Mouse (Mus musculus) adrenal gland, postnatal 10 days (tissue): ENCODE data around the gene Olfr923. TPM values are rescaled to one million over a fixed set of nuclear protein-coding genes. Genes with fewer than 3 reads are reported as not detected.
"Not testable (repeated sequence)": the region's sequence is repeated elsewhere in the genome, so short reads cannot be mapped to it uniquely, and the experiment has no call there.

ENCODE experiments used
- DNase-seq: peaks from one replicate; pipeline ENCODE4 v3.0.0; 2021; ENCODE audit warnings: mixed read lengths
- long read RNA-seq, 2 experiments: library from polyadenylated mRNA; stranded (forward); transcript quantifications; one replicate each; pipeline ENCODE4 v2.0.0; 2021
- total RNA-seq, 2 experiments: library from RNA; stranded (reverse); gene quantifications; 2 replicates each; pipeline ENCODE4 v1.2.3; 2021

The Olfr923 gene
- not detected for total RNA-seq
- long read RNA-seq, experiment 1 = 0 reads
- long read RNA-seq, experiment 2 = 0 reads

DNA sequence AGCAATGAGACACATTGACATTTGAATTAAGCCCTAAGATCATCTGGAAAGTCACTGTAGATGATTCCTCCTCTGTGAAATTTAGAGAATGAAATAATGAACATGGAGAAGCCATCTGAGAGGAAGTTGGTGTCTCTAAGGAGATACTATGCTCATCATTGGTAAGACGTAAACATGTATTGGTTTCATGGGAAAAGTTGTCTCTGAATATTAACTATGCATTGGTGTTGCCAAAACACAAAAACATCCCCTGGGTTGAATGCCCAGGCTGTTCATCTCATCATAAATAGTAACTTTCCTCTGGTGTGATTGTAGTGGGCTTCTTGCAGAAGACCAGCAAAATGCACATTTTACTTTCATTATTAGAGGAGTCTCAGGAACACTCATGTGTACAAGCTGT is at the start of gene Olfr923:
Gene Olfr923 (plus strand): TSS at position 301 of the 400 bp plus-strand sequence.
- no peak for DNase-seq

DNA sequence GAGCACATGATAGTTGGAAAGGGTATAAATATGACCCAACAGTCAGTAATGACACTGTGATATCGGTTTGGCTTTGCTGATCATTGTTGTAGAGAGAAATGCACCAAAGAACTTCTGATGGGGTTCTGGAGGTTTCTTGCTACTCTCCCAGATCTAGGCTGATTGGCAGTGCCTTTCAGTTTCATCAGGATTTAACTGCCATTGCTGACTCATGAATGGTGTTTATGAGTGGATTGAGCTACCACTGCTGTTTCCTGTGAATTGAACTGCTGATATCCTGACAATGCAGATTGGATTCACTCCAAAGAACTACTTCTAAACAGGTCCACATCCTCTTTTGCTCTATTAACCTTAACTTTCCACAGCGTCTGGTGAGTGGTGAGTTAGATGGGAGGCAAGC is 33.7 kb upstream of the Olfr923 start:
- DNase-seq = no peak

DNA sequence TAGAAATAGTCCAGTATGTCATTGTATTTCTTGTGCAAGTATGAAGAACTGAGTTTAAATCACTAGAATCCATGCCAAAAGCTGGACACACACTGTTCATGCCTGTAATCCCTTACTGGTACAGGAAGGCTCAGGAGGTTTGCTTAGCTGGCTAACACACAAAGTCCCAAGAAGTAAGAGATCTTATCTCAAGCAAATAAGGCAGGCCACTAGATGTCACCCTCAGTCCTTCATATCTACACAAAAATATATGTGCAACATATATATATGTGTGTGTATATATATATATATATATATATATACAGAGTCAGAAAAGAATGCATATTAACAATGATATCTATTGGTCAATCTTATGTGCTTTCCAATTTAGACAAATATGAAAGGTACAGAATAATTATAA is 20.6 kb upstream of the Olfr923 start:
- DNase-seq = no peak

DNA sequence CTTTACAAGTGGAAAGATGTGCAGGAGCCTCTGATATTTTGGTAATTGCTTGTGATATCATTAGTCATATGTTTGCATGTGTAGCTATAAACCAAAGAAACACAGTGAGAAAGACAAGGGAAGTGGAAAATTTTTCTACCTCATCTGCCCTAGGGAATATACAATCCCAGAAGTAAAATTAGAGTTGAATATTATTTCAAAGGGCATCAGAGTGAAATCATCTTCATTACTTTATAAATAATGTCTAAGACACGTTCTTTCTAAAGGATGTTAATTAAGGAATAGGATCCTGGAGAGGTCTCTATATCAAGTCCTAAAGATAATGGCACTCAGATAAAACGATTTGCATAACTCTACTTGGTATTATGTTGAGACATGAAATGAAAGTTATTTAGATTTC is 12.0 kb upstream of the Olfr923 start, which contains the start of gene Olfr922:
Gene Olfr922 (plus strand): TSS at position 301 of the 400 bp plus-strand sequence.
- DNase-seq = no peak

DNA sequence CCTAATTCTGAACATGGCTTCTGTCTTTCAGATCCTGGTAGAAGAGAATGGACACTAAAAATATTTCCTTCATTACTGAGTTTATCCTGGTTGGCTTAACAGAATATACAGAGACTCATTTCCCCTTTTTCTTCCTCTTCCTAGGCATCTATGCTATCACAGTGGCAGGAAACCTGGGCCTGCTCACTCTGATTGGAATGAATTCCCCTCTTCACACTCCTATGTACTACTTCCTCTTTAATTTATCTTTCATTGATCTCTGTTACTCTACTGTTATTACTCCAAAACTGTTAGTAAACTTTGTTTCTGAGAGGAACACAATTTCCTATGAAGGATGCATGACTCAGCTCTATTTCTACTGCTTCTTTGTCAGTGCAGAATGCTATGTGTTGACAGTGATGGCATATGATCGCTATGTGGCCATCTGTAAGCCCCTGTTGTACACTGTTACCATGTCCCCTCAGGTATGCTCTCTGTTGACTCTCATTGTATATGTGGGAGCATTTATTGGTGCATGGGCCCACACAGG is 10.8 kb upstream of the Olfr923 start:
- no peak for DNase-seq

DNA sequence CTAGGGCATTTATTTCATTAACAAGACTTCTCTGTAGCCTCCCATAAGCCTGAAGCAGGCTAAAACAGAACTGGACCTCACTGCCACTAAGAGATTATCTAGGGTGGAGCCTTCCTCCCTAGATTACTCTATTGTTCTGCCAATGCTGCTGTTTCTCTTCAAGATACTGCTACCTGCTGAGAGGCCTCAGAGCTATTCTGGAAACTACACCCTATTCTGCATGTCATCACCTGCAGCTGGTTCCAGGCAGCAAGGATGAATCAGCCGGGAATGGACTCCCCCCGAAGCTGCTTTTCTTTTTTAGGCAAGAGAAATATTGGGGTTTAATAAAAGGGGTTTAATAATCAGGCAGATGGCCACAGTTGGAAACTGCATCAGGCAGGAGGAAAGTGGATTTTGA is 6.7 kb downstream of the Olfr923 start:
- DNase-seq = no peak

DNA sequence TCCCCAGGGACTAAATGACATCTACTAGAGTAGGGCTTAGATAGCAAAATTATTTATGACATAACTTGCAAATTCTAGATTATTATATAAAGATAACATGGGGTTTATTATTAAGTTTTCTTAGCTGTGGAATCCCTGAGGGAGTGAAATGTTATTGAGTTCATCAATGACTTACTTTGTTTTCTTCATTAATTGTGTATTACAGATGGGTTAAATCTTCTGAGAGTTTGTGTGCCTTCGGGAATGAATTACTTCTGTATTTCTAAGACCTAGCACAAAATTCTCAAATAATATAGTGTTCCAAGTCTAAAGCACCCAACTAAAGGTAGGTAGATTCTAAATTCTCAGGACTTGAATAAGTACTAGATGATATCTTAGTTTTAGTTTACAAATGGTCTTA is 17.8 kb downstream of the Olfr923 start, which contains the start of gene Olfr924:
Gene Olfr924 (plus strand): TSS at position 301 of the 400 bp plus-strand sequence.
- DNase-seq = no peak

DNA sequence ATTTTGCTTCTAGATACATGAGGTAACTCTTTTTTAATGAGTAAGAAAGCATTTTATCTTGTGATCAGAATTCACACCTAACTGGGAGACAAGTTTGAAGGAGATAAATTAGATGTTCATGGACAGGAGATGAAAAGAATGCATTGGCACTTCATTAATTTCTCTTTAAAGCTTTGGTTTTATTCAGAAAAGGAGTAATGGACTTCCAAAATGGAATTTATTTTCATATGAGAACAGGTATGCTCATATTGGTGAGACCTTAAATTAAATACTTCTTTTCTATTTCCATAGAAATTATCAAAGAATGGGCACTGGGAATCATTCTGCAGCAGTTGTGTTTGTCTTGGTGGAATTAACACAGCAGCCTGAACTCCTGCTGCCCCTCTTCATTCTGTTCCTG is 28.4 kb downstream of the Olfr923 start, which contains the start of gene Olfr26:
Gene Olfr26 (plus strand): TSS at position 301 of the 400 bp plus-strand sequence.
- no peak for DNase-seq

DNA sequence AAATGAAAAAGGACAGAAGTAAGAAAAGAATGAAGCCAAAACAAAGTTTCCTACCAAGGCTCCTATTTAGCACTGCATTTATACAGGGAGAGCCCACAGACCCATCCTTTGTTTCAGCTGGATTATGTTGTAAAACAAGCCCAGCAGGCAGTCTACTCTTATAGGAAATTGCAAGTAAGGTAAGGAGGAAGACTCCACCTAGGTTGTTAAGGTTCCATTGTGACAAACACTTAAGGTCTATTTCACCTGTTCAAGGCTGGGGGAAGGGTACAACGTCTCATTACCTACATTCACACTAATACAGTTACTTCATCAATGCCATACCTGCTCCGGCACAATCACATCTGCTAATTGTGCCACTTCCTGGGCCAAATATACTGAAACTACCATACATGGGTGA is 48.5 kb downstream of the Olfr923 start:
- DNase-seq = not testable (repeated sequence)

DNA sequence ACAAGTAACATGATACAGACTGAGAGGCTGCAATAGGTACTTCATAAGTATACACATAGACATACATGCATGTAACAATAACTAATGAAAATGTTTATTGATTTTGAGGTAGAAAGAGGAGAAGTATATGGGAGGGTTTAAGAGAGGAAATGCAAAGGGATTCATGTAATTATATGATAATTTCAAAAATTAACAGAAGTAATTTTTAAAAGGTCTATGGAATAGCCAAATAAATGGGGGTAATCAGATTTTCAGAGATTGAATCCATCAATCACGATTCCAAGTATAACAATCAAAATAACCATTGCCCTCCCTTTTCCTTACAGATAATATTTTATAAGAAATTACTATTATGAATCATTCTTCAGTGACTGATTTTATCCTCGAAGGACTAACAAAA is 50.5 kb downstream of the Olfr923 start, which contains the start of gene Olfr926:
Gene Olfr926 (plus strand): TSS at position 301 of the 400 bp plus-strand sequence.
- DNase-seq = no peak

Other genes with a start within 250 kb of the Olfr923 start
- gene Olfr912, start 246.4 kb upstream of the Olfr923 start, total RNA-seq = not detected
- not detected for gene Olfr913, start 233.8 kb upstream of the Olfr923 start, total RNA-seq
- gene Olfr914, start 221.4 kb upstream of the Olfr923 start, total RNA-seq = not detected
- not detected for gene Olfr916, start 166.7 kb upstream of the Olfr923 start, total RNA-seq
- gene Olfr917, start 160.7 kb upstream of the Olfr923 start, total RNA-seq = not detected
- gene Olfr918, start 151.9 kb upstream of the Olfr923 start, total RNA-seq = not detected
- not detected for gene Olfr919, start 122.9 kb upstream of the Olfr923 start, total RNA-seq
- gene Vwa5a, start 108.3 kb upstream of the Olfr923 start, total RNA-seq = 10 to 100 TPM; 33.2 to 37.9 TPM
- under 1 TPM; 0.09 to 0.30 TPM for gene Olfr920, start 74.2 kb upstream of the Olfr923 start, total RNA-seq
- gene Olfr921, start 53.5 kb upstream of the Olfr923 start, total RNA-seq = not detected
- gene Olfr922, start 11.9 kb upstream of the Olfr923 start, total RNA-seq = not detected
- gene Olfr924, start 17.9 kb downstream of the Olfr923 start, total RNA-seq = not detected
- not detected for gene Olfr26, start 28.5 kb downstream of the Olfr923 start, total RNA-seq
- not detected for gene Olfr926, start 50.6 kb downstream of the Olfr923 start, total RNA-seq
- not detected for gene Olfr930, start 103.3 kb downstream of the Olfr923 start, total RNA-seq
- gene Olfr933, start 145.8 kb downstream of the Olfr923 start, total RNA-seq = under 1 TPM in 1 of 2 experiments, not detected in 1; 0.09 TPM
- gene Olfr934, start 161.8 kb downstream of the Olfr923 start, total RNA-seq = not detected
- not detected for gene Olfr935, start 173.1 kb downstream of the Olfr923 start, total RNA-seq
- gene Olfr146, start 196.8 kb downstream of the Olfr923 start, total RNA-seq = not detected
- gene Olfr937, start 238.4 kb downstream of the Olfr923 start, total RNA-seq = not detected